Mouse (Mus musculus) small intestine, adult 2 months (tissue): ENCODE data around the gene Ccdc136.

Experiments used
- CTCF ChIP-seq: fragments of 200-500 bp; IDR thresholded peaks from 2 replicates; pipeline ENCODE4 v1.5.1; 2012; ENCODE audit warnings: low read depth, mild to moderate bottlenecking, control low read depth, inconsistent platforms, low read length, moderate library complexity, mixed read lengths; ENCODE audit not compliant: insufficient replicate concordance, insufficient read length; ENCODE audit errors: extremely low read depth
- POLR2A ChIP-seq: fragments of 200-500 bp; IDR thresholded peaks from 2 replicates; pipeline ENCODE4 v1.6.1; 2012; ENCODE audit warnings: low read depth, mild to moderate bottlenecking, control low read depth, inconsistent platforms, low read length, moderate library complexity

- TF ChIP-seq CTCF (no peak), POLR2A (no peak)
Observed at GRCm38 (mm10) chr6:29434911-29435691, 39.0 kb downstream of the Ccdc136 start.
